Mouse (Mus musculus) myocyte (in vitro differentiated cells): ENCODE measurements at regions not wholly inside any gene's neighbourhood (a gene's known extent, or its start where the extent isn't known, plus 50 kb on each side); places are given as distances from the start of the nearest gene placed in this dataset.

Experiments used
- H3K27me3 ChIP-seq: one replicate; pipeline ENCODE4 v1.6.1; 2011; ENCODE audit not compliant: control insufficient read depth, insufficient read depth, insufficient read length
- H3K36me3 ChIP-seq: one replicate; pipeline ENCODE4 v1.6.1; 2011; ENCODE audit not compliant: control insufficient read depth, insufficient read depth
- H3K4me2 ChIP-seq: one replicate; pipeline ENCODE4 v1.6.1; 2011; ENCODE audit warnings: low read depth, control low read depth
- H3K4me3 ChIP-seq: one replicate; pipeline ENCODE4 v1.5.1; 2011; ENCODE audit warnings: mild to moderate bottlenecking, control low read depth, moderate library complexity
- H3K79me2 ChIP-seq: one replicate; pipeline ENCODE4 v1.6.1; 2011; ENCODE audit not compliant: control insufficient read depth, insufficient read depth
- H3ac ChIP-seq: one replicate; pipeline ENCODE4 v1.6.1; 2011; ENCODE audit not compliant: control insufficient read depth, insufficient read length
- CEBPB ChIP-seq: IDR thresholded peaks from 2 replicates; pipeline ENCODE4 v1.6.1; 2011; ENCODE audit warnings: mild to moderate bottlenecking, moderate library complexity; ENCODE audit not compliant: poor library complexity, insufficient read depth, severe bottlenecking
- E2F4 ChIP-seq: IDR thresholded peaks from one replicate; pipeline ENCODE4 v1.6.1; 2011; ENCODE audit warnings: mild to moderate bottlenecking, control low read depth, moderate library complexity; ENCODE audit not compliant: insufficient read depth
- MAX ChIP-seq: IDR thresholded peaks from one replicate; pipeline ENCODE4 v1.6.1; 2011; ENCODE audit warnings: low read depth, mild to moderate bottlenecking, control low read depth
- MYOD1 ChIP-seq, 3 experiments: IDR thresholded peaks; one replicate each; pipeline ENCODE4 v1.6.1; 2011; ENCODE audit warnings: control low read depth in 2 of 3, low read depth in 2 of 3, mild to moderate bottlenecking in 2 of 3, moderate library complexity in 1 of 3; ENCODE audit not compliant: insufficient read length in 2 of 3, control insufficient read depth in 1 of 3
- MYOG ChIP-seq, 3 experiments: IDR thresholded peaks; one replicate each; pipeline ENCODE4 v1.6.1; 2011; ENCODE audit warnings: control low read depth in 2 of 3, low read depth in 2 of 3, mild to moderate bottlenecking in 2 of 3; ENCODE audit not compliant: insufficient read length in 2 of 3, control insufficient read depth in 1 of 3, insufficient read depth in 1 of 3
- POLR2A ChIP-seq: IDR thresholded peaks from one replicate; pipeline ENCODE4 v1.6.1; 2011; ENCODE audit warnings: low read depth, mild to moderate bottlenecking, control low read depth, moderate library complexity; ENCODE audit not compliant: insufficient read length
- POLR2AphosphoS2 ChIP-seq: IDR thresholded peaks from one replicate; pipeline ENCODE4 v1.6.1; 2011; ENCODE audit warnings: low read depth, control low read depth; ENCODE audit not compliant: insufficient read length
- REST ChIP-seq: IDR thresholded peaks from one replicate; pipeline ENCODE4 v1.6.1; 2011; ENCODE audit warnings: mild to moderate bottlenecking, control low read depth, moderate library complexity; ENCODE audit not compliant: insufficient read depth, insufficient read length
- SRF ChIP-seq: IDR thresholded peaks from one replicate; pipeline ENCODE4 v1.6.1; 2011; ENCODE audit warnings: low read depth; ENCODE audit not compliant: control insufficient read depth, insufficient read length
- TCF12 ChIP-seq: IDR thresholded peaks from one replicate; pipeline ENCODE4 v1.6.1; 2011; ENCODE audit warnings: mild to moderate bottlenecking, control low read depth; ENCODE audit not compliant: poor library complexity, insufficient read depth, severe bottlenecking
- TCF3 ChIP-seq: IDR thresholded peaks from one replicate; pipeline ENCODE4 v1.6.1; 2011; ENCODE audit warnings: low read depth, control low read depth; ENCODE audit not compliant: insufficient read length
- USF1 ChIP-seq: IDR thresholded peaks from one replicate; pipeline ENCODE4 v1.6.1; 2011; ENCODE audit warnings: low read depth, mild to moderate bottlenecking, control low read depth, moderate library complexity

- no peak overlapping the region for H3K4me2 ChIP-seq
- H3K4me3 ChIP-seq, result no peak overlapping the region
- no peaks in the 10 kb centered on the region for H3K27me3 ChIP-seq
- no peak overlapping the region for H3ac ChIP-seq
- TF ChIP-seq MAX (no peak), E2F4 (no peak), MYOG (IDR thresholded peaks at IDR 0.05; ENCODE audit: control insufficient read depth in 1 of 3, insufficient read depth in 1 of 3, insufficient read length in 2 of 3, low read depth in 2 of 3) (no peak), CEBPB (peak; percentile 90)
- H3K79me2 ChIP-seq, result no peaks in the 10 kb centered on the region
- H3K36me3 ChIP-seq, result no peaks in the 10 kb centered on the region
These were observed 286.4 kb downstream of the Mid1ip1 start for GRCm38 (mm10) chrX:11001180-11001579.

GRCm38 (mm10) chrX:11039278-11039677 is 259.8 kb upstream of the H2al1a start:
- H3K79me2 ChIP-seq, result no peaks in the 10 kb centered on the region
- H3K4me3 ChIP-seq, result no peak overlapping the region
- H3K36me3 ChIP-seq, result no peaks in the 10 kb centered on the region
- no peak overlapping the region for H3ac ChIP-seq
- no peak overlapping the region for H3K4me2 ChIP-seq
- no peaks in the 10 kb centered on the region for H3K27me3 ChIP-seq
- TF ChIP-seq SRF, result no peak
- no peak for TF ChIP-seq POLR2AphosphoS2
- TF ChIP-seq MYOD1 (IDR thresholded peaks at IDR 0.05; ENCODE audit: control insufficient read depth in 1 of 3, insufficient read length in 2 of 3, low read depth in 2 of 3), result no peak
- TF ChIP-seq TCF3, result no peak
- TF ChIP-seq REST, result no peak
- TF ChIP-seq MAX, result no peak
- TF ChIP-seq POLR2A, result no peak
- TF ChIP-seq CEBPB, result no peak
- TF ChIP-seq E2F4, result no peak
- TF ChIP-seq MYOG (IDR thresholded peaks at IDR 0.05; ENCODE audit: control insufficient read depth in 1 of 3, insufficient read depth in 1 of 3, insufficient read length in 2 of 3, low read depth in 2 of 3), result no peak
- TF ChIP-seq TCF12, result no peak
- no peak for TF ChIP-seq USF1

- Histone ChIP-seq H3K36me3 (no peaks in the 10 kb centered on the region), H3ac (no peak overlapping the region), H3K4me3 (no peak overlapping the region), H3K4me2 (no peak overlapping the region), H3K27me3 (no peaks in the 10 kb centered on the region), H3K79me2 (no peaks in the 10 kb centered on the region)
- TF ChIP-seq POLR2AphosphoS2 (no peak), POLR2A (no peak), USF1 (no peak), REST (no peak), TCF3 (no peak), TCF12 (no peak), MAX (no peak), SRF (no peak)
These were observed 252.3 kb upstream of the H2al1a start for GRCm38 (mm10) chrX:11046769-11047168.

GRCm38 (mm10) chrX:11082171-11082570 is 216.9 kb upstream of the H2al1a start:
- H3K79me2 ChIP-seq, result no peaks in the 10 kb centered on the region
- TF ChIP-seq POLR2A (no peak), TCF12 (no peak), REST (no peak), CEBPB (no peak), MAX (no peak), E2F4 (no peak), SRF (no peak), TCF3 (no peak), MYOD1 (IDR thresholded peaks at IDR 0.05; ENCODE audit: control insufficient read depth in 1 of 3, insufficient read length in 2 of 3, low read depth in 2 of 3) (no peak), POLR2AphosphoS2 (no peak), MYOG (IDR thresholded peaks at IDR 0.05; ENCODE audit: control insufficient read depth in 1 of 3, insufficient read depth in 1 of 3, insufficient read length in 2 of 3, low read depth in 2 of 3) (no peak), USF1 (no peak)
- no peak overlapping the region for H3K4me3 ChIP-seq
- H3ac ChIP-seq, result no peak overlapping the region
- no peak overlapping the region for H3K4me2 ChIP-seq
- H3K27me3 ChIP-seq, result no peaks in the 10 kb centered on the region
- no peaks in the 10 kb centered on the region for H3K36me3 ChIP-seq

- no peak overlapping the region for H3K4me2 ChIP-seq
- H3K36me3 ChIP-seq, result no peaks in the 10 kb centered on the region
- no peaks in the 10 kb centered on the region for H3K27me3 ChIP-seq
- TF ChIP-seq TCF12 (no peak), POLR2AphosphoS2 (no peak), TCF3 (no peak), USF1 (no peak), SRF (no peak), MAX (no peak), POLR2A (no peak), REST (no peak), CEBPB (no peak), E2F4 (no peak), MYOD1 (IDR thresholded peaks at IDR 0.05; ENCODE audit: control insufficient read depth in 1 of 3, insufficient read length in 2 of 3, low read depth in 2 of 3) (no peak), MYOG (IDR thresholded peaks at IDR 0.05; ENCODE audit: control insufficient read depth in 1 of 3, insufficient read depth in 1 of 3, insufficient read length in 2 of 3, low read depth in 2 of 3) (no peak)
- no peak overlapping the region for H3ac ChIP-seq
- no peak overlapping the region for H3K4me3 ChIP-seq
- H3K79me2 ChIP-seq, result no peaks in the 10 kb centered on the region
These were observed 216.2 kb upstream of the H2al1a start for GRCm38 (mm10) chrX:11082845-11083244.
